Mouse (Mus musculus) brain, embryonic 14.5 days (tissue): ENCODE data around the gene Sap18. TPM values are rescaled to one million over a fixed set of nuclear protein-coding genes. Genes with fewer than 3 reads are reported as not detected.
"Not testable (repeated sequence)": the region's sequence is repeated elsewhere in the genome, so short reads cannot be mapped to it uniquely, and the experiment has no call there.

ENCODE experiments used
- DNase-seq: peaks from one replicate; pipeline ENCODE4 v3.0.0-alpha.2; 2011; ENCODE audit warnings: low read depth
- CTCF ChIP-seq: fragments of 200-500 bp; IDR thresholded peaks from 2 replicates; pipeline ENCODE4 v1.5.1; 2012; ENCODE audit warnings: inconsistent platforms, mild to moderate bottlenecking, moderate library complexity, borderline replicate concordance; ENCODE audit not compliant: insufficient read depth, insufficient read length; ENCODE audit errors: extremely low read depth
- POLR2A ChIP-seq: fragments of 200-500 bp; IDR thresholded peaks from 2 replicates; pipeline ENCODE4 v1.6.1; 2012; ENCODE audit warnings: mild to moderate bottlenecking, inconsistent platforms, borderline replicate concordance; ENCODE audit not compliant: poor library complexity, insufficient read depth, insufficient read length, severe bottlenecking; ENCODE audit errors: extremely low read depth
- polyA plus RNA-seq: library from polyadenylated mRNA; depleted of rRNA; stranded (reverse); fragments of >200 nt; gene quantifications from 2 replicates; pipeline ENCODE4 v1.2.3, GENCODE M21; 2012; rRNA removed

Sap18 gene
- polyA plus RNA-seq, 1 experiment: 27.1 TPM

- no peak for TF ChIP-seq POLR2A
- no peak for TF ChIP-seq CTCF
- DNase-seq: no peak
Measured at GRCm38 (mm10) chr14:57852961-57853360, 55.0 kb downstream of the Sap18 start.

GRCm38 (mm10) chr14:57856037-57856436 lies 58.1 kb downstream of the Sap18 start:
- not testable (repeated sequence) for DNase-seq

Other genes starting within 250 kb of the Sap18 start
- 36.4 and 44.7 TPM in 2 replicates for gene Eef1akmt1, start 226.6 kb upstream of the Sap18 start, polyA plus RNA-seq
- 9.9 and 10.2 TPM in 2 replicates for gene Xpo4, start 132.8 kb upstream of the Sap18 start, polyA plus RNA-seq
- gene Gm49361, start 52.1 kb upstream of the Sap18 start, polyA plus RNA-seq: not detected in 2 replicates
- gene Lats2, start 39.8 kb upstream of the Sap18 start, polyA plus RNA-seq: 9.9 and 14.0 TPM in 2 replicates
- 6.2 and 7.3 TPM in 2 replicates for gene Ska3, start 28.0 kb downstream of the Sap18 start, polyA plus RNA-seq
- gene Mrpl57, start 28.1 kb downstream of the Sap18 start, polyA plus RNA-seq: 68.6 and 99.8 TPM in 2 replicates
- 24.8 and 26.4 TPM in 2 replicates for gene Zdhhc20, start 92.1 kb downstream of the Sap18 start, polyA plus RNA-seq
- gene Micu2, start 201.1 kb downstream of the Sap18 start, polyA plus RNA-seq: 27.8 and 39.9 TPM in 2 replicates